Mouse (Mus musculus) thymus, adult 2 months (tissue): Measurements from ENCODE around the gene Fndc3a. TPM values are rescaled to one million over a fixed set of nuclear protein-coding genes. Genes with fewer than 3 reads are reported as not detected.

Experiments used
- DNase-seq: peaks from one replicate; pipeline ENCODE4 v3.0.0; 2021
- H3K27ac ChIP-seq: fragments of 200-500 bp; 2 replicates; pipeline ENCODE4 v1.5.1; 2012; ENCODE audit warnings: low read length, control low read depth; ENCODE audit not compliant: control insufficient read depth, insufficient read depth
- H3K27me3 ChIP-seq: fragments of 200-500 bp; 2 replicates; pipeline ENCODE4 v1.6.1; 2012; ENCODE audit warnings: mild to moderate bottlenecking, low read length, moderate library complexity, mixed read lengths; ENCODE audit not compliant: control insufficient read depth, insufficient read depth
- H3K36me3 ChIP-seq: fragments of 200-500 bp; 2 replicates; pipeline ENCODE4 v1.6.1; 2012; ENCODE audit warnings: mild to moderate bottlenecking, low read length, moderate library complexity; ENCODE audit not compliant: control insufficient read depth, insufficient read depth
- H3K4me1 ChIP-seq: fragments of 200-500 bp; replicated peaks from 2 replicates; pipeline ENCODE4 v1.6.1; 2012; ENCODE audit warnings: low read length; ENCODE audit not compliant: control insufficient read depth, insufficient read depth
- H3K4me3 ChIP-seq: fragments of 200-500 bp; 2 replicates; pipeline ENCODE4 v1.5.1; 2012; ENCODE audit warnings: mild to moderate bottlenecking, low read length, control low read depth, moderate library complexity; ENCODE audit not compliant: control insufficient read depth, insufficient read depth
- CTCF ChIP-seq: fragments of 200-500 bp; IDR thresholded peaks from 2 replicates; pipeline ENCODE4 v1.5.1; 2012; ENCODE audit warnings: mild to moderate bottlenecking, control low read depth, low read length, moderate library complexity, borderline replicate concordance; ENCODE audit not compliant: control insufficient read depth, poor library complexity, insufficient read depth; ENCODE audit errors: extremely low read depth
- POLR2A ChIP-seq: fragments of 200-500 bp; IDR thresholded peaks from 2 replicates; pipeline ENCODE4 v1.6.1; 2012; ENCODE audit warnings: mild to moderate bottlenecking, low read length, control low read depth, moderate library complexity; ENCODE audit not compliant: control insufficient read depth, poor library complexity, insufficient read depth; ENCODE audit errors: extremely low read depth
- WGBS: fragments of 180-500 bp; shearing (Covaris S2); methylation state at CpG from one replicate; pipeline ENCODE4 v1.1.7; 2018; 5-methylcytosine and 5-hydroxymethylcytosine counted together
- polyA plus RNA-seq: library from polyadenylated mRNA; depleted of rRNA; stranded (reverse); fragments of >200 nt; gene quantifications from 2 replicates; pipeline ENCODE4 v1.2.3, GENCODE M21; 2012

The Fndc3a gene
- polyA plus RNA-seq, 1 experiment: 39.1 TPM

DNA sequence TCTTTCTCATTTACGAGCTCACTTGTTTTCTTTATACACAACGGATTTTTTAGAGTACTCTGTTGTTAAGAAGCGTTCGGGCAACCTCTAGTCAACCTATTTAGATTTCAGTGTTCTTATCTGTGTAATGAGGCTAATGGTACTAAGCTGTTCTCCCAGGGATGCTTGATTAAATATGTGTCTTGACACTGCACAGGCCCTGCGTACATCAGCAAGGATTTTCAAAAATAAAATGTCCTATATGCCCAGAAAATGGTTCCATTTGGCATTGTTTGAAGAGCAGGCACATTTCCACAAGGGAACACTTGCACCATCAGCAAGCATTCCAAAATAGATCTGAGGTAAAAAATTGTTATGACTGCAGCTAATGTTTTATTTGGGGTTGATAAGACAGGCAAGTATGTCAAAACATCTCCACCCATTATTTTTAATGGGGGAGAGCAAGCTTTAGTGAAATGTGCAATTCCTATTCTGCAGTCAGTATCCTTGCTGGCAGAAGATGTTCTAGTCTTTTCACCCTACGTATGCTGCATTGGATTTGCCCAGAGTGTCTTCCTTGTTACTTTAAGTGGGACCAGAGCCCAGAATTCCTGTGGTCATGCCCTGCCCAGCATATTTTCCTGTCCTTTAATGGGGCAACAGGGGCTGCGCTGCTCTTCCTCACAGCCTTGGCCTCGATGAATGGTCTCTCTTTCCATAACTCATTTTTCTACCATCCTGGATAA lies 29.8 kb upstream of the Fndc3a start:
- Histone ChIP-seq H3K4me1 (no peaks in the 10 kb centered on the region), H3K27ac (no peak overlapping the region), H3K36me3 (no peaks in the 10 kb centered on the region), H3K27me3 (no peaks in the 10 kb centered on the region), H3K4me3 (no peak overlapping the region)
- 96% methylated on average over 8 of the region's 8 CpGs for WGBS
- TF ChIP-seq CTCF (no peak), POLR2A (no peak)
- no peak for DNase-seq

- H3K27me3 ChIP-seq: no peaks in the 10 kb centered on the region
- DNase-seq: no peak
- WGBS: 96% methylated on average over 4 of the region's 4 CpGs
- H3K4me3 ChIP-seq: no peak overlapping the region
- no peaks in the 10 kb centered on the region for H3K4me1 ChIP-seq
- H3K27ac ChIP-seq: no peak overlapping the region
- no peaks in the 10 kb centered on the region for H3K36me3 ChIP-seq
- TF ChIP-seq POLR2A (no peak), CTCF (no peak)
Measured at GRCm38 (mm10) chr14:72738776-72739175, 29.0 kb upstream of the Fndc3a start.

DNA sequence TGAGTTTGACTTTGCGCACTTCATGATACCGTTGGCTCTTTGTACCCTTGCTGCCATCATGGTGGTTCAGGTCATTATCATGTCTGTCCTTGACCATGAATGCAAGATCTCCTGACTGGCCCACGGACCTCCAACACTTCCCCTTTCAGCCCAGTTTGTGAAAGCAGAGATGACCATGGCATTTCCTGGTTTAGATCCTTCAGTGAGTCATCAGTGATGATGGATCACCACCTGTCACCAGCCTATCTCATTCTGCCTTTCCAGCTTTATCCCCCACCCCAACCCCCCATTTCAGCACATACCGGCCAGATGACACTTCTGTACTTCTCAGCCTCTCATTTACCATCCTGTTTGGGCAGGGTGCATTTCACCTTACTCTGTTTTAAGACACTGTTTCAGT lies 28.4 kb upstream of the Fndc3a start:
- no peak overlapping the region for H3K27ac ChIP-seq
- TF ChIP-seq CTCF (no peak), POLR2A (no peak)
- no peak overlapping the region for H3K4me3 ChIP-seq
- no peaks in the 10 kb centered on the region for H3K4me1 ChIP-seq
- no peaks in the 10 kb centered on the region for H3K27me3 ChIP-seq
- 81% methylated on average over 4 of the region's 4 CpGs for WGBS
- DNase-seq: no peak
- H3K36me3 ChIP-seq: no peaks in the 10 kb centered on the region

- H3K4me3 ChIP-seq: no peak overlapping the region
- H3K36me3 ChIP-seq: no peaks in the 10 kb centered on the region
- TF ChIP-seq CTCF (no peak), POLR2A (no peak)
- H3K4me1 ChIP-seq: no peaks in the 10 kb centered on the region
- H3K27me3 ChIP-seq: no peaks in the 10 kb centered on the region
- H3K27ac ChIP-seq: no peak overlapping the region
- no peak for DNase-seq
- WGBS: 90% methylated on average over 3 of the region's 3 CpGs
Measured at GRCm38 (mm10) chr14:72725865-72726264, 16.1 kb upstream of the Fndc3a start.

GRCm38 (mm10) chr14:72722274-72723053 lies 12.7 kb upstream of the Fndc3a start:
- no peaks in the 10 kb centered on the region for H3K36me3 ChIP-seq
- H3K4me3 ChIP-seq: no peak overlapping the region
- DNase-seq: no peak
- TF ChIP-seq CTCF (no peak), POLR2A (no peak)
- H3K27me3 ChIP-seq: no peaks in the 10 kb centered on the region
- H3K4me1 ChIP-seq: no peaks in the 10 kb centered on the region
- no peak overlapping the region for H3K27ac ChIP-seq
- WGBS: 91% methylated on average over 3 of the region's 3 CpGs

DNA sequence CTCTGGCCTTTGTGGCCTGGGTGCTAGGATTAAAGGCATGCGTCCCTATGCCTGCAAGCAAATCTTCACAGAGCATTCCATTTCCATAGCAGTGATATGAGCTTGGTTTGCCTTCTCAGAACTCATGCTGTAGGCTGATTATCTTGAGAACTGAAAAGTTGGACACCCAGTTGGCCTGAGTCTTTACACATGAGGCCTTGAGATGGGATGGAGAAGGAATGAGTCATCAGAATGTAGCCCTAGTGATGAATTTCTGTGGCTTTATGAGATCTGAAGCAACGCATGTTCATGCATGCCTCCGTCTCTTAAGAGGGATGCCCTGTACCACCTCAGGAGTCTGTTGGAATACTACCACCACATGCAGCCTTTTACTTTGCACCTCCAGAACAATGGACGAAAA lies 6.4 kb upstream of the Fndc3a start:
- no peak overlapping the region for H3K27ac ChIP-seq
- no peak for DNase-seq
- TF ChIP-seq CTCF: no peak
- TF ChIP-seq POLR2A: no peak
- H3K36me3 ChIP-seq: no peaks in the 10 kb centered on the region
- no peaks in the 10 kb centered on the region for H3K4me1 ChIP-seq
- no peaks in the 10 kb centered on the region for H3K27me3 ChIP-seq
- H3K4me3 ChIP-seq: no peak overlapping the region
- WGBS: 94% methylated on average over 4 of the region's 4 CpGs
